Mouse (Mus musculus) MEL (cell line): ENCODE data around the gene Lasp1.

Experiments used
- CTCF ChIP-seq, 3 experiments: IDR thresholded peaks in 2 of 3; conservative IDR thresholded peaks in 1 of 3; 2 replicates each; pipeline ENCODE4 v1.5.1; 2011 to 2012; ENCODE audit warnings: low read length in 3 of 3, low read depth in 2 of 3, mild to moderate bottlenecking in 2 of 3, improper control_type of control experiment in 1 of 3, inconsistent platforms in 1 of 3, mixed read lengths in 1 of 3, moderate library complexity in 1 of 3; ENCODE audit not compliant: control insufficient read depth in 1 of 3, insufficient read depth in 1 of 3, poor library complexity in 1 of 3, severe bottlenecking in 1 of 3
- E2F4 ChIP-seq: IDR thresholded peaks from 2 replicates; pipeline ENCODE4 v1.6.1; 2011; ENCODE audit warnings: low read depth, low read length, improper control_type of control experiment, borderline replicate concordance
- ZMIZ1 ChIP-seq: IDR thresholded peaks from 2 replicates; pipeline ENCODE4 v1.6.1; 2012; ENCODE audit warnings: low read depth, mild to moderate bottlenecking, inconsistent platforms, low read length, improper control_type of control experiment, moderate library complexity

GRCm38 (mm10) chr11:97799146-97799993, 570 bp downstream of the Lasp1 start:
- TF ChIP-seq CTCF (IDR thresholded peaks at IDR 0.05 in 2 of 3, conservative IDR thresholded peaks at IDR 0.05 in 1 of 3; ENCODE audit: control insufficient read depth in 1 of 3, insufficient read depth in 1 of 3, low read depth in 2 of 3, low read length in 3 of 3, poor library complexity in 1 of 3, severe bottlenecking in 1 of 3) = no peak
- peak; percentile 87 for TF ChIP-seq ZMIZ1
- TF ChIP-seq E2F4 = no peak; the same call in 1 of the 2 replicates
